Mouse (Mus musculus) liver, adult 2 months (tissue): Measurements from ENCODE around the gene Foxn4.

Experiments used
- CTCF ChIP-seq: fragments of 200-500 bp; IDR thresholded peaks from 2 replicates; pipeline ENCODE4 v1.5.1; 2011; ENCODE audit warnings: low read depth, low read length, control low read depth
- POLR2A ChIP-seq: fragments of 200-500 bp; IDR thresholded peaks from 2 replicates; pipeline ENCODE4 v1.6.1; 2011; ENCODE audit warnings: low read length, control low read depth; ENCODE audit not compliant: insufficient read depth; ENCODE audit errors: extremely low read depth

DNA sequence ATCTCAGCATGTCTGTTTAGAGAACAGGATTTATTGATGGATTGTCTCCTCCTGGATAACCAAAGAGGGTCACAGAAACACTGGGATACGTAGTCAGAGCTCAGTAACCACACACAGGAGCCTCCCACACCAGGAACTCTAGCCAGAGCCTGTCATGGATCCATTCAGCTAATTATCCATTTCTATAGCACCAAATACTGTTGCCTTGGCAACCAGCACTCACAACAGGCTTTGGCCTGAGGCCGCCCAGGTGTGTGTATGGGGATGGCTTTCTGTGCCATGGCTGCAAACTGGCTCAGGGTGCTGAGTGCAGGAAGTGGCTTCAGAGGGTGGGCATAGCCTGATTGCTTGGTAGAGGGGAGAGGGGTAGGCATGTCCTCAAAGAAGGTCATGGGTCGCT, 16.4 kb upstream of the Foxn4 start:
- TF ChIP-seq POLR2A (no peak), CTCF (no peak)
